Mouse (Mus musculus): ENCODE measurements around the gene Arhgdia. TPM values are rescaled to one million over a fixed set of nuclear protein-coding genes. Genes with fewer than 3 reads are reported as not detected.

The Arhgdia gene
- polyA plus RNA-seq, 1 experiment from 2014 or later, result 345 TPM

DNA sequence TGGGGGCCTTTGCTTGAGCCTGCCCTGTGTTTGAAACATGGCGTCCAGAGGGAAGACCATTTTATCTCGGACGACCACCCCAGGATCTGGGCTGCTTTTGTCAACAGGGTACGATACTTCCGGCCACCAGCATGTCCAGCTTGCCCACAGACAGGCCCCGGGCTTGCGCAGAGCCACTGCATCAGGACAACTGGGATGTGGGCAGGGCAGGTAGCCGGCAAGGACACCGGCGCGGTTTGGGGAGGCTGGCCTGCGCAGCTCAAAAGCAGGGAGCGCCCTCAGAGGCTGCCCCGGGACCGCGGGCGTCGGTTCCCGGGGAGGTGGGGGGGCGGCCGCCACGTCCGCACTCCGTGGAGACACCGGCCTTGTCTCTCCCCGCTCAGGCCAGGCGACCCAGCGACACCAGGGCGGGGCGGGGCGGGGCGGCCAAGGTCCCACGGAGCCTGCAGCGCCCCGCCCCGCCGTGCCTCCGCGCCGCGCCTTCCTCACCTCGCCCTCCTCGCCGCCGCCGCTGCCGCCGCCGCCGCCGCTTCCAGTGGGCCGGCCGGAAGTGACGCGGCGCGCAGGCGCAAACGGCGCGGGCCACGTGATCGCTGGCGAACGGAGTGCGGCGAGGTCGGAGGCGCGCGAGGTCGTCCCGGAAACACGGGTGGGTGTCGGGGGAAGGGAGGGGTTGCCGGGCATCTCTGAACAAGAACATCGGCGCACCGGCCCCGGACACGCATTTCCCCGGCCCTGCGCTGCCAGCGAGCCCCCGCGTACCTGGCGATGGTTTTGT, 32.1 kb downstream of the Arhgdia start, which contains the start of gene Mcrip1:
Mcrip1 (minus strand) TSS at position 560 of the 778 bp plus-strand sequence.
- H3K4me1 ChIP-seq (replicated peaks), result peaks cover 29% of the 10 kb centered on the region
- H3K4me3 ChIP-seq, result peak within 1 kb of the TSS; percentile 96
- H3K27ac ChIP-seq, result peak within 1 kb of the TSS; percentile 94
- peak; percentile 89 for ATAC-seq (replicated peaks; ENCODE audit: insufficient number of reproducible peaks, insufficient read depth, low FRiP score, low read depth)
- H3K27me3 ChIP-seq, result no peaks in the 10 kb centered on the region
- under 1% methylated on average over 67 of the region's 87 CpGs for WGBS
- H3K36me3 ChIP-seq, result peaks cover 8% of the 10 kb centered on the region; the same call in 1 of the 2 replicates
- peak within 1 kb of the TSS; percentile 87 for H3K4me2 ChIP-seq
- no peaks in the 10 kb centered on the region for H3K9me3 ChIP-seq (replicated peaks)
- H3K9ac ChIP-seq, result peak within 1 kb of the TSS; percentile 97

DNA sequence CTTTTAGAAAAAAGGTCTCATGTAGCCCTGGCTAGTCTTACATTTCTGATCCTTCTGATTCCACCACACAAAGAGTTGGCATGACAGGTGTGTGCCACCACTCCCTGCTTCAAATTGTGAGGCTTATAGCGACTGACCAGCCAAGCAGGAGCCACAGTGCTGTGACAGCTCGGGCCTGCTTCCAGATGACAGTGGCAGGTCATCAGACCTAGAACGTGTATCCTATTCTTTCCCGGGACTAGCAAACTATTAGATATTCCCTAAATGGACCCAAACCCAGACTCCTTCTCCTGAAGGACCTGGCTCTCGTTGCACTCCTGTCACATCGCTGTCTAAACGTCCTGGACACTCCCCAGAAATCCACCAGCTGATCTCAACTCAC, 32.6 kb downstream of the Arhgdia start:
- peak overlapping the region; percentile 96 for H3K4me3 ChIP-seq
- 14% methylated on average over 7 of the region's 7 CpGs for WGBS
- H3K9ac ChIP-seq, result peak overlapping the region; percentile 97
- peaks cover 14% of the 10 kb centered on the region; the same call in 1 of the 2 replicates for H3K36me3 ChIP-seq
- H3K27me3 ChIP-seq, result no peaks in the 10 kb centered on the region
- H3K4me2 ChIP-seq, result peak overlapping the region; percentile 87
- ATAC-seq (replicated peaks; ENCODE audit: insufficient number of reproducible peaks, insufficient read depth, low FRiP score, low read depth), result no peak
- H3K27ac ChIP-seq, result peak overlapping the region; percentile 94
- no peaks in the 10 kb centered on the region for H3K9me3 ChIP-seq (replicated peaks)
- peaks cover 28% of the 10 kb centered on the region for H3K4me1 ChIP-seq (replicated peaks)

DNA sequence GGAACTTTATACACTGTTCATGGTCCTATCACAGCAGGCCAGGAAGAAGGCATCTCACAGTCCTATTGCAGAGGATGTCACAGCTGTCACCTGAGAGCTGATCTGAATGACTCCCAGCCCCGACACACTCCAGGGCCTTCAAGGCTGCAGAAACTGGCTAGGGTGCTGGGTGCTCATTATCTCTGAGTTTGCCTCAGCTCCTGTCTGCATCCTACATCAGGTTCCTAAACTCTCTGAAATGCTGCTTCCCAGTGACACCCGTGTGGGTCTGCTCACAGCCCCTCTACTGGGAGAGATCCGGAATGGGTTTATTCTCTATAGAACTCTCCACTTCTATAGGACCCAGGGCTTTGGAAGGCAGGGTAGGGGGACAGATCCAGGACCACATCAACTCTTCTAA, 33.2 kb downstream of the Arhgdia start:
- Histone ChIP-seq H3K9ac (peak overlapping the region; percentile 97), H3K4me1 (replicated peaks) (peaks cover 28% of the 10 kb centered on the region), H3K9me3 (replicated peaks) (no peaks in the 10 kb centered on the region), H3K27ac (peak overlapping the region; percentile 94; the same call in 1 of the 2 replicates), H3K36me3 (peaks cover 20% of the 10 kb centered on the region), H3K4me2 (peak overlapping the region; percentile 87), H3K27me3 (no peaks in the 10 kb centered on the region), H3K4me3 (peak overlapping the region; percentile 96)
- WGBS, result 72% methylated on average over 3 of the region's 3 CpGs
- no peak for ATAC-seq (replicated peaks; ENCODE audit: insufficient number of reproducible peaks, insufficient read depth, low FRiP score, low read depth)

DNA sequence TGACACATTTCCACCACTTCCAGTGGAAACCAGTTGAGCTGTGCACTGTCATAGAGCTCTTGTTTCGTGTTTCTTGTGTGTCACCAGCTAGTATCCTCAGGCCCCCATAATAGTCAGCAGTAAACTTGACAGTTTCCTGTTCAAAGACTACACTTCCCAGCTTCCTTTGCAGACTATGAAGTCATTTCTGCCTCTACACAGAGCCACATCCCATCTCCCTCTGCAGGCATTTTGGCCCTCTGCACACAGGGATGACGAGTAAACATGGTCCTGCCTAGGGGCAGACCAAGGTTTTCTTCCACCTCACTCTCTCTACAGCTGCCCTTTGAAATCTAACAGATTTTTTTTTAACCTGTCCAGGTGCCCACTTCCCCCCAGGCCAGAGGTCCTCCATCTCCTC, 34.0 kb downstream of the Arhgdia start:
- ATAC-seq (replicated peaks; ENCODE audit: insufficient number of reproducible peaks, insufficient read depth, low FRiP score, low read depth), result no peak
- Histone ChIP-seq H3K27me3 (no peaks in the 10 kb centered on the region), H3K36me3 (peaks cover 27% of the 10 kb centered on the region), H3K4me2 (0 out of 2 replicates have a peak overlapping the region, but pooled peaks have one; percentile 16), H3K4me3 (no peak overlapping the region), H3K4me1 (replicated peaks) (peaks cover 33% of the 10 kb centered on the region), H3K9me3 (replicated peaks) (no peaks in the 10 kb centered on the region), H3K9ac (no peak overlapping the region), H3K27ac (0 out of 2 replicates have a peak overlapping the region, but pooled peaks have one; percentile 94)
- 53% methylated on average over 2 of the region's 2 CpGs for WGBS

- peaks cover 40% of the 10 kb centered on the region for H3K4me1 ChIP-seq (replicated peaks)
- no peak overlapping the region for H3K4me2 ChIP-seq
- no peak overlapping the region for H3K4me3 ChIP-seq
- H3K9me3 ChIP-seq (replicated peaks), result no peaks in the 10 kb centered on the region
- H3K27me3 ChIP-seq, result no peaks in the 10 kb centered on the region
- WGBS, result 90% methylated on average over 3 of the region's 3 CpGs
- H3K27ac ChIP-seq, result no peak overlapping the region
- H3K36me3 ChIP-seq, result peaks cover 30% of the 10 kb centered on the region
- no peak overlapping the region for H3K9ac ChIP-seq
- ATAC-seq (replicated peaks; ENCODE audit: insufficient number of reproducible peaks, insufficient read depth, low FRiP score, low read depth), result no peak
Observed at GRCm38 (mm10) chr11:120545964-120546363, 35.5 kb downstream of the Arhgdia start.

GRCm38 (mm10) chr11:120542376-120542775, 39.0 kb downstream of the Arhgdia start:
- H3K36me3 ChIP-seq, result peaks cover 30% of the 10 kb centered on the region
- H3K27me3 ChIP-seq, result no peaks in the 10 kb centered on the region
- WGBS, result 70% methylated on average over 6 of the region's 6 CpGs
- no peaks in the 10 kb centered on the region for H3K9me3 ChIP-seq (replicated peaks)
- H3K4me1 ChIP-seq (replicated peaks), result peaks cover 40% of the 10 kb centered on the region
- peak overlapping the region; percentile 21; the same call in 1 of the 2 replicates for H3K27ac ChIP-seq
- H3K4me3 ChIP-seq, result no peak overlapping the region
- no peak for ATAC-seq (replicated peaks; ENCODE audit: insufficient number of reproducible peaks, insufficient read depth, low FRiP score, low read depth)
- H3K9ac ChIP-seq, result peak overlapping the region; percentile 3; the same call in 1 of the 2 replicates
- H3K4me2 ChIP-seq, result no peak overlapping the region

DNA sequence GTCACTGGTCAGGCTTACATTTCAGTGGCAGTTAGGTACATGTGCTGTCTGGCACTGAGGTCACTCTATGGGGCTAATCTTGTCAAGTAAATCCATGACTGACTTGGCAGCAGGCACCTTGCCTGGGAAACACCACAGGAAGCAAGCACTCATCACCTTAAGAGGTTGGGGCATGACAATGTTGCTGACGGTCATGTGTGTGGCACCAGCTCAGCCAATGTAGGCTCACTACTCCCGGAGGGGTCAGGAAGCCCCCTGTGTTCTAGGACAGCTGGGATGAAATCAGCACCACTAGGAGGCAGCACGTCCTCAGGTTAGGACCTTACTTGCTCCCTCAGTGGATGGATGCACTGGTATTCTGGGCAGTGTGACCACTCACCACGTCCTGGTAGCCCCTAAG, 39.5 kb downstream of the Arhgdia start:
- Histone ChIP-seq H3K4me2 (no peak overlapping the region), H3K9me3 (replicated peaks) (no peaks in the 10 kb centered on the region), H3K36me3 (peaks cover 30% of the 10 kb centered on the region), H3K9ac (no peak overlapping the region), H3K4me1 (replicated peaks) (peaks cover 38% of the 10 kb centered on the region), H3K4me3 (no peak overlapping the region), H3K27ac (peak overlapping the region; percentile 21; the same call in 1 of the 2 replicates), H3K27me3 (peaks cover 2% of the 10 kb centered on the region)
- ATAC-seq (replicated peaks; ENCODE audit: insufficient number of reproducible peaks, insufficient read depth, low FRiP score, low read depth), result no peak; the same call in 1 of the 2 replicates
- WGBS, result 25% methylated on average over 4 of the region's 4 CpGs

DNA sequence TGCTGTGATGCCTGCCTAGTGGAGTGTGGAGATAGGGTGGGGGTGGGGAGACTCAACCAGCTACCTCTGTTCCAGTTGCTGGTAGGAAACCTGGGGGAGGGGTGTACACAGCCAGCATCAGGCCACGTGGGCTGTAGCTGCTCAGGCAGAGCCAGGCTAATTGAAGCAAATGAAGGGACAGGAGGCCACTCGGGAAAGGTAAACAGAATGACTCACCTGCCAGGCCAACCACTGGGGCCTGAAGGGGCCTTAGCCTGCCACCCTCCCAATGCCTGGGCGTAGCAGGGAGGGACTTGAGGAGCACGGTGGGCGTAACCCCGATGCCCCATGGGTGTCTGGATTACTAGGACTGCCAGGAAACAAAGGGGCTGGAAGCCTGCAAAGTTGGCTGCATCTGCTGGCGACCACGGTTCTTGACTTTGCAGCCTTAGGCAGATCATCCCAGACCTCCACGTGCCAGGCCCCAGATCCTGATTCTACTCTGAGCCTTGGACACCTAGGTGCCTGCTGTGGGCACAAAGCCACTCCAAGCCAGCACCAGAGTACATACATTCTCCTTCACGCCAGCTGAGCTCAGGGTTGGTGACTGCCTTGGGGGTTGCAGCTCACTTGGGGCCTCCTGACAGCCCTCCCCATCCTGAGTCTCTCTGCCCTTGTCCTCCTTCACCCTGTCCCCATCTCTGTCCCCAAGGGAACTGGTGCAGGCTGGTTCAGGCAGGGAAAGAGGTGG, 42.0 kb downstream of the Arhgdia start:
- peak overlapping the region; percentile 64 for H3K27ac ChIP-seq
- peaks cover 43% of the 10 kb centered on the region for H3K4me1 ChIP-seq (replicated peaks)
- no peaks in the 10 kb centered on the region for H3K9me3 ChIP-seq (replicated peaks)
- H3K4me2 ChIP-seq, result no peak overlapping the region
- 29% methylated on average over 10 of the region's 10 CpGs for WGBS
- peaks cover 12% of the 10 kb centered on the region for H3K27me3 ChIP-seq
- H3K9ac ChIP-seq, result peak overlapping the region; percentile 14; the same call in 1 of the 2 replicates
- H3K4me3 ChIP-seq, result no peak overlapping the region
- peaks cover 23% of the 10 kb centered on the region for H3K36me3 ChIP-seq
- peak; percentile 23; the same call in 1 of the 2 replicates for ATAC-seq (replicated peaks; ENCODE audit: insufficient number of reproducible peaks, insufficient read depth, low FRiP score, low read depth)

DNA sequence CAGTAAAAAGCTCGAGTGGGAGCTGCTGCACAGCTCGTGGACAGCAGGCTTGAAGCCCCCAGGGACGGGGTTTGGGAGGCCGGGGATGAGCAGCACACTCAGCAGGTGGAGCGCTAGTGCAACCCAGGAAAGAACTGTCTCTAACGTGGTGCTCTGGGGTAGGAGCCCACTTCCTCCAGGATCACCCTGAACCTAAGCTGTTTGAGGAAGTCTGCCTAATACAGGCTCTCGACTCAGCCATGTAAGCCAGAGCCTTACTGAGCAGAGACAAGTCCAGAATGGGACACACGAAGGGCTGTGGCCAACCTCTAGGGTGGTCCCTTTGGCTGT, 42.5 kb downstream of the Arhgdia start:
- Histone ChIP-seq H3K27me3 (peaks cover 18% of the 10 kb centered on the region), H3K27ac (peak overlapping the region; percentile 64), H3K36me3 (peaks cover 17% of the 10 kb centered on the region), H3K9me3 (replicated peaks) (no peaks in the 10 kb centered on the region), H3K4me3 (no peak overlapping the region), H3K4me1 (replicated peaks) (peaks cover 43% of the 10 kb centered on the region), H3K4me2 (no peak overlapping the region), H3K9ac (0 out of 2 replicates have a peak overlapping the region, but pooled peaks have one; percentile 14)
- ATAC-seq (replicated peaks; ENCODE audit: insufficient number of reproducible peaks, insufficient read depth, low FRiP score, low read depth), result no peak
- 38% methylated on average over 8 of the region's 8 CpGs for WGBS

DNA sequence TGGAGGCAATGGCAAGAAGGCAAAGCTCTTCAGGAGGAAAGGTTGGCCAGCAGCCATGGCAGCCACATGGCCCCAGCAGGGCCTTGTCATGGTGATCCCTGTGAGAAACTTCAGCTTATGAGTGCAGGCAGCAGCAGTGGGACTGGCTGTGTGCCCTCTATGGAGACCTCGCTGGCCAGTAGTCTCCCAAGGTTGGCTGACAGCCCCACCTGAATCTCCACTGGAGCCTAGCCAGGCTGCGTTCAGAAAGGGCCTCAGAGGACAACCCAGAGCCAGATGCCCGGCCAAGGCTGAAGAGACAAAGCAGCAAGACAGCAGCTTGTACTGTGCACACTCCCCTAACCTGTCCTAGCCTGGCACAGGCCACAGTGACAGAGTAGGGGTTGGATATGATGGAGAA, 42.9 kb downstream of the Arhgdia start:
- Histone ChIP-seq H3K4me1 (replicated peaks) (peaks cover 43% of the 10 kb centered on the region), H3K27me3 (peaks cover 22% of the 10 kb centered on the region), H3K4me2 (no peak overlapping the region), H3K9ac (0 out of 2 replicates have a peak overlapping the region, but pooled peaks have one; percentile 14), H3K36me3 (peaks cover 13% of the 10 kb centered on the region), H3K27ac (peak overlapping the region; percentile 64), H3K4me3 (no peak overlapping the region), H3K9me3 (replicated peaks) (no peaks in the 10 kb centered on the region)
- 0 out of 2 replicates have a peak, but pooled peaks have one; percentile 22 for ATAC-seq (replicated peaks; ENCODE audit: insufficient number of reproducible peaks, insufficient read depth, low FRiP score, low read depth)
- 43% methylated on average over 3 of the region's 3 CpGs for WGBS

- Histone ChIP-seq H3K4me2 (no peak overlapping the region), H3K36me3 (no peaks in the 10 kb centered on the region), H3K27ac (no peak overlapping the region), H3K4me1 (replicated peaks) (peaks cover 38% of the 10 kb centered on the region), H3K4me3 (no peak overlapping the region), H3K9ac (no peak overlapping the region), H3K9me3 (replicated peaks) (no peaks in the 10 kb centered on the region), H3K27me3 (peaks cover 49% of the 10 kb centered on the region)
- WGBS, result 51% methylated on average over 3 of the region's 3 CpGs
- no peak for ATAC-seq (replicated peaks; ENCODE audit: insufficient number of reproducible peaks, insufficient read depth, low FRiP score, low read depth)
Observed at GRCm38 (mm10) chr11:120535804-120536203, 45.6 kb downstream of the Arhgdia start.
